Mouse (Mus musculus) R1 (cell line): ENCODE data around the gene Tes.

Source experiments
- DNase-seq: peaks from one replicate; pipeline ENCODE4 v3.0.0-alpha.2; 2018; ENCODE audit warnings: low read depth, low spot score

The Tes gene

GRCm38 (mm10) chr6:17077720-17078119 lies 12.8 kb downstream of the Tes start:
- no peak for DNase-seq

- no peak for DNase-seq
Observed at GRCm38 (mm10) chr6:17079304-17079703, 14.4 kb downstream of the Tes start.

- DNase-seq, result no peak
Observed at GRCm38 (mm10) chr6:17079826-17080225, 14.9 kb downstream of the Tes start.

GRCm38 (mm10) chr6:17082238-17082637 lies 17.3 kb downstream of the Tes start:
- no peak for DNase-seq

- no peak for DNase-seq
Observed at GRCm38 (mm10) chr6:17082800-17083199, 17.9 kb downstream of the Tes start.

- DNase-seq, result peak; percentile 51
Observed at GRCm38 (mm10) chr6:17087485-17087884, 22.5 kb downstream of the Tes start.

GRCm38 (mm10) chr6:17097301-17097700 lies 32.4 kb downstream of the Tes start:
- no peak for DNase-seq

- DNase-seq, result peak; percentile 73
Observed at GRCm38 (mm10) chr6:17098559-17098958, 33.6 kb downstream of the Tes start.

- DNase-seq, result peak; percentile 9
Observed at GRCm38 (mm10) chr6:17099477-17100130, 34.7 kb downstream of the Tes start.

- peak; percentile 35 for DNase-seq
Observed at GRCm38 (mm10) chr6:17105714-17106113, 40.8 kb downstream of the Tes start.

GRCm38 (mm10) chr6:17106493-17106892 lies 41.5 kb downstream of the Tes start:
- no peak for DNase-seq

- DNase-seq, result no peak
Observed at GRCm38 (mm10) chr6:17109204-17109603, 44.3 kb downstream of the Tes start.

- no peak for DNase-seq
Observed at GRCm38 (mm10) chr6:17110564-17111100, 45.7 kb downstream of the Tes start.

GRCm38 (mm10) chr6:17112081-17112480 lies 47.1 kb downstream of the Tes start:
- DNase-seq, result no peak

- no peak for DNase-seq
Observed at GRCm38 (mm10) chr6:17112990-17113389, 48.0 kb downstream of the Tes start.

- no peak for DNase-seq
Observed at GRCm38 (mm10) chr6:17114588-17114987, 49.6 kb downstream of the Tes start.

- no peak for DNase-seq
Observed at GRCm38 (mm10) chr6:17115046-17115790, 50.3 kb downstream of the Tes start.

GRCm38 (mm10) chr6:17119521-17120232 lies 54.7 kb downstream of the Tes start:
- DNase-seq, result no peak

GRCm38 (mm10) chr6:17140021-17140420 lies 75.1 kb downstream of the Tes start:
- no peak for DNase-seq

- no peak for DNase-seq
Observed at GRCm38 (mm10) chr6:17142577-17143359, 77.8 kb downstream of the Tes start.

GRCm38 (mm10) chr6:17151071-17151715 lies 86.2 kb downstream of the Tes start:
- no peak for DNase-seq
